Mouse (Mus musculus) lung, postnatal 0 days (tissue): ENCODE measurements around the gene Ppfia3.

Source experiments
- CTCF ChIP-seq: IDR thresholded peaks from 2 replicates; pipeline ENCODE4 v1.5.1; 2016; ENCODE audit warnings: antibody characterized with exemption, mild to moderate bottlenecking
- EP300 ChIP-seq: IDR thresholded peaks from 2 replicates; pipeline ENCODE4 v1.6.1; 2016; ENCODE audit warnings: antibody characterized with exemption, mild to moderate bottlenecking, control low read depth

GRCm38 (mm10) chr7:45322245-45322644 is 44.6 kb downstream of the Ppfia3 start:
- TF ChIP-seq CTCF (no peak), EP300 (no peak)
